Mouse (Mus musculus): Measurements from ENCODE around the gene Bcr. TPM values are rescaled to one million over a fixed set of nuclear protein-coding genes. Genes with fewer than 3 reads are reported as not detected.
"Not testable (repeated sequence)": the region's sequence is repeated elsewhere in the genome, so short reads cannot be mapped to it uniquely, and the experiment has no call there.

Bcr gene
- total RNA-seq (2022), result 10 to 100 TPM; 33.7 to 76.4 (median 56.5) TPM

DNA sequence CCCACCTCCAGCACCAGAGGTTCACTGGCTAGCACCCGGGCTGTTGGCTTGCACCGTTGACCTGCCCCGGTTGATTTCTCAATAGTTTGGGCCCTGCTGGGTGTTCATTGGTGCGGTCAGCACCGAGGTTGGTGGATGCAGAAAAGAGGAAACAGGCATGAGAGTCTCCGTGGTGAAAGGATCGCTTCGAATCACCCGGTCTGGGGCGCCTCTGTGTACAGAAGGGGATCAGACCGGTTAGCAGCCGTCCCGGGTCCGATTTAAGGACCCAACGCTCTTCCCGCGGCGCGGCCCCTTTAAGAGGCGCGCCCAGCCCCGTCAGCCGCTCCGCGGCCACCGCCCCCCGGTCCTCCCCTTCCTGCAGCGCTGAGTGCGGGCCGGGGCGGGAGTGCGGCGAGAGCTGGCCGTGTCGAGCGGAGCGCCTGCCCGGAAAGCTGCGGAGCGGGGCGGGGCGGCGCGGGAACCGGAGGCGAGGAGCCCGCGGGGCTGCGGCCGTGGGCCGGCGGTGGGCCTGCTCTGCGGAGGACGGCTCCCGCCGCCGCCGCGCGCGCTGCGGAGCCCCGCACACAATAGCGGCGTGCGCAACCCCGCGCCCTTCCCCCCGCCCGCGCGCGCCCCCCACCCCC lies at the start of gene Bcr:
TSS of gene Bcr (plus strand) at position 376 of the 626 bp plus-strand sequence.
- DNase-seq, result peak; percentile 70

GRCm38 (mm10) chr10:75010704-75011103 lies 49.7 kb upstream of the Bcr start:
- DNase-seq, result no peak

DNA sequence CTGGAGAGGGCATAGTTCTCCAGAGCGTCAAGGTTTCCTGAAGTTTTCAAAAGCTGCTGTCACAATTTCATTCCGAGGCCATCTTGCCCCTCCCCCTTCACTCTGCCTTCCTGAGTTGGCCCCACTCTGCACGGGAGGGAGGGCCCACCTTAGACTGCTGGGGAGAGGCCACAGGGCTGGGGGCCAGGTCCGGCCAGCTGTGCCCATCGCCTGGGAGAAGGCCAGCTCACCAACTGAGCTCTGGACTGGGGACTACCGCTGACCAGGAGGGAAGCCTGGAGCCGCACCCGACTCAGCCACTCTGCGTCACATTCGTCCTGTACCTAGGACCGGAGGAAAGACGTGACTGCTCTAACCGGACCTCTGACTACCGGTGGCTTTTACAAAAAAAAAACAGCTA lies 44.9 kb upstream of the Bcr start:
- DNase-seq, result no peak

- no peak for DNase-seq
These were observed 43.9 kb upstream of the Bcr start for GRCm38 (mm10) chr10:75016481-75016880.

- no peak for DNase-seq
These were observed 40.1 kb upstream of the Bcr start for GRCm38 (mm10) chr10:75020271-75020670.

GRCm38 (mm10) chr10:75021138-75021537 lies 39.3 kb upstream of the Bcr start:
- peak; percentile 50 for DNase-seq

- DNase-seq, result no peak
These were observed 33.9 kb upstream of the Bcr start for GRCm38 (mm10) chr10:75026491-75026890.

DNA sequence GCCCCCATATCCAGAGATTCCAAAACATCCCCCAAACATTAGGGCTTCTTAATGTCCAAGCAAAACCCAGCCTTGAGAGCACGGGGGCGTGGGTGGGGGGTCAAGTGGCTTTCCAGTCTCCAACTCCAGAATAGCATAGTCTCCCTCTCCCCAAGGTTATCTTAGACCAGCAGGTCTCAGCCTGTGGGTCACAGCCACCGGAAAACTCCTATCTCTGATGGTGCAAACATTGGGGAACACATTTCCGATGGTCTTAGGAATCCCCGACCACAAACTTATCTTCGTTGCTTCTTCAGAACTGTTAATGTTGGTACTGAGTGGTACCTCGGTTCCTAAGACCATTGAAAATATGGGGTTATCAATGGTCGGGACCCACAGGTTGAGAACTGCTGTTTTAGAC lies 31.6 kb upstream of the Bcr start:
- DNase-seq, result no peak

DNA sequence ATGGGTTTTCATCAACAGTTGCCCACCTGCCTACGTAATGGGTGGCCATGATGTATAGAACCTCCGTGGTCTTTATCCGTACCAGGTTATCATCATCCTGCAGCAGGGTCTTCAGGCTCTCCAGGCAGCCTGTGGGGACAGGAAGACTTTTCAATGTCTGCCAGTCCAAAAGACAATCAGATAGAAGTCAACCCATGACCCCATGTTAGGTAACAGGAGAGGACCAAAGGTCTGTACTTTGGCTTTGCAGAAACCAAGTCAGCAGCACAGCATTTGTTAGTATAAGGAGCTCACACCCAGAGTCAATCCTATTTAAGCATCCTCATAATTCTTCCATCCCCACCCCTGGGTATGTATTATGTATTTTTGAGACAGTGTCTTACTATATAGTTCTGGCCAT lies 30.7 kb upstream of the Bcr start:
- no peak for DNase-seq

DNA sequence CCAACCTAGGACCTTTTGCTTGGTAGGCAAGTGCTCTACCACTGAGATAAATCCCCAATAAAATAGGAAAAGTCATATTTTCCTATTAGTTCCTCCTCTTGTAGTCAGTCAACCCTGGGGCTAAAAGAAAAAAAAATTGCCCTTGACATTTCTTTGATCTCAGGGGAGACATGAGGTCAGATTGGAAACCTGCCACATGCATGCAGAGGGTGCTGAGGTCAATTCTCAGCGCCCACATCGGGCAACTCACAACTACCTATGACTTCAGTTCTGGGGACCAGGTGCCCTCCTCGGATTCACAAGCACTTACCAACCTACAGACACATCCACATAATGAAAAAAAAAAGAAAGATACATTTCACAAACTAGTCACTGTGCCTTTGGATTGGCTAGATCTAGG lies 30.2 kb upstream of the Bcr start:
- DNase-seq, result no peak

DNA sequence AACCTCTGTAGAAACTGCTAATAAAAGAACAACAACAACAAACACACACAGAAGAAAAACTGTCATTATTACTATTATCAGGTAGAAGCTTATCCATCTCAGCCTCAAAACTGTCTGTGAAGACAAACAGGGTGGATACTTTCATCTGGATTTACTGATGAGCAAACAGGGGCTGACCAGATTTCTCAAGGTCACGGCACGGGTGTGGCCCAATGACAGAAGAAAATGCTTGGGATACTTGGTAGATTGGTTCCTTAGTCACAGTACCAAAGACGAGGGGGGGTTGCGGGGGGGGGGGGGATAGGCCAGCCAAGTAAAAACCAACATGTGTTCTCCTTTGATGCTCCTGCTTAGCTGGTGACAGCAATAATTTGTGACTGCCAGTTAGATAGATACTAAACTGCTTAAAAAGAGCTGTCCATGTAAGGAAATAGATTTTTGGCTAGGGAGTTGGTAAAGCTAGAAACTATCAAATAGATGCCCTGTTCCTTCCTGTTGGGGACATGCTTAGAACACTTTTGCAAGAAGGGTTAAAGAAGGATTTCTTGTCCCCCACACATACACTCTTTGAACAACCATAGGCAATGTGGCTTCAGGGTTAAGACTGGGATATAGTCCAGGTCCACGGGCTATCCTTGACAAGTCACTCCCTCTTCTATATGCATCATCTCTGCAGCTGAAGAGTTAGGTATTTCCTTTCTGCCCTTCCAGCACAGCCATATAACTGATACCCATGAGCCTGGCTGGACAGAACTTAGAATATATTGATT lies 28.9 kb upstream of the Bcr start:
- no peak for DNase-seq

DNA sequence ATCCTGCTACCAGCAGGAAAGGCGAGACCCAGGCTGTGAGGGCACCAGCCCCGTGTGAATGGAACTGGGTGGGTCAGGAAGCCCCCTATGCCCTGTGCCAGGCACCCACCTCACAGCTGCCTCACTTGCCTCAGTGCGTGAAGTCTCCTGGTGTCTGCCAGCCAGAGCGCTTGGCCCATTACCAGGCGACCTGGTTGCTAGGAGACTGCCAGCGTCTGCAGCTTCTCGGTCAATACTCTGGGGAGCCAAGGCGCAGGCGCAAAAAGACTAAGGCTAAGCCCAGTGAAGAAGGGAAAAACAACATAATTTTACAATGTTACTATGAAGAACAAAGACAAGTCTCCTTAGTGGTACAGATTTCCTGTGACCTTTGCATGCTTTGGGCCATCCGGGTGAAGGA lies 28.0 kb upstream of the Bcr start, which contains the start of gene Rsph14:
TSS of gene Rsph14 (minus strand) at position 192 of the 400 bp plus-strand sequence.
- DNase-seq, result peak; percentile 91

DNA sequence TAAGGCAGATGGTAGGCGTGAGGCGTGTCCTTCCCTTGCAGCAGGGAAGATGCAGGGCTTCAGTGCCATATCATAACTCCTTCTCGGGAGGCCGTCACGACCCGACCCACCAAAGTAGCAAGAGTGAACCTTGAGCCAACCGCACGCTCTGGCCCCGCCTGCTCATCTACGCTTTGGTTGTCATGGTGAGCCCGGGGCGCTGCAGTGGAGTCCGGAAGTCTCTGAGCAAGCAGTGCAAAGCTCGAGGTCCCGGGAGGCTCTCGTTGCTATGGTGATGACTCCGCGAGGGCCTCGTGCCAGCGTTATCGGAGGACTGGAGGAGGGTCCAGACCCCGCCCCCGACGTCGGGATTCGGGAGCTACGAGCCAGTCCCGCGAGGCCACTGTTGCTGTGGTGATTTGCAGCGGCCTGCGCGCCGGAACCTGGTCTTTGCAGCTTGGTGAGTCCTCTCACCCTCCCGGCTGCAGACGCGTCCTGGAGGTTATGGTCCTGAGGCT lies 23.5 kb upstream of the Bcr start, which contains the start of gene Rab36:
TSS of gene Rab36 (plus strand) at position 176 of the 497 bp plus-strand sequence.
- DNase-seq, result peak; percentile 98

GRCm38 (mm10) chr10:75042060-75042459 lies 18.3 kb upstream of the Bcr start:
- DNase-seq, result not testable (repeated sequence)

- no peak for DNase-seq
These were observed 15.9 kb upstream of the Bcr start for GRCm38 (mm10) chr10:75044459-75044858.

- no peak for DNase-seq
These were observed 14.6 kb upstream of the Bcr start for GRCm38 (mm10) chr10:75045831-75046230.

DNA sequence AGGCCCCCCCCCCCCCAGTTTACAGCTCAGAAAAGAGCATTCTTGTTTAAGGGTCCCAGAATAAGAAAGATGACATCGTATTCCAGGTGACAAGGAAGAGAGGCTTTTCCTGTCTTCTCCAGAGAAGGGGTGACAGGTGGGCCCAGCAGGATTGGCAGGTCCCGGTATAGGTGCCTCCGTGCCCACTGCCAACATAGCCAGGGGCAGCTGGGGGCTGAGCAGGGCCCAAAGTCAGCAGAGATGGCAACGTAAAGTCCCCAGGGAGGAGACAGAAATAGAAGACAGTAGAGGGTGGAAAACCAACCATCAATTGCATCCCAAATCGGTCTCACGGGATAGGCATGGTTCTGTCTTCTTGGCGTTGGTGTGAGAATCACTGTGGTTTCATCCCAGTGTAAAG lies 11.7 kb upstream of the Bcr start:
- DNase-seq, result no peak

DNA sequence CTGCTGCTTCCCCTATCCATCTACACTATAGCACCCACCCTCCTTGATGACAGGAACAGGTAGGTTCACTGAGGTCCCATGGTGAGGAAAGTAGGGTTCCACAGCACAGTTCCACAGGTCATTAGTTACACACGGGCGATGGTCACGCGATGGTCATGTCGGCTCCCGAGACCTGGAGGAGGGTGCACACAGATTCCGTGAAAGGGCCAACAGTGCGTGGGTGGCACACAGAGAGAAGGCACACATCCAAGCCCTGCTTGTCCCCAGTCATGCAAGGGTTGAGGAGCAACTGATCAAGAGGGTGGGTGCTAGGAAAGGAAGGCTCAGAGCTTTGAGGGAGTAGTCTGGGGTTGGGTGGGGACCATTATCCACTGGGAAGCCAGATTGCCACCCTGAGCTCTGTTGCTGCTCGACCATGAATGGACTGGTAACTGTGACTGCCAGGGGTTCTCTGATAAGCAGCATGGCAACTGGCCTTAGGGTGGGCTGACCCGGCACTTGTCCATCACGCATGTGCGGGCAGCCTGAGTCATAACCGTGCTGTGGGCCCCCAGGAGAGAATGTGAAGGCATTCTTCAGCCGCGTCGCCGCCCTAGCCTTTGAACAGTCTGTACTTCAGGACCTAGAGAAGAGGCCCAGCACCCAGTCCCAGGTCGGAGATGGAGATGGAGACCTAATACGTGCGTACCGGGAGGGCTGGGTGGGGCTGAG lies 8.9 kb upstream of the Bcr start:
- no peak for DNase-seq

DNA sequence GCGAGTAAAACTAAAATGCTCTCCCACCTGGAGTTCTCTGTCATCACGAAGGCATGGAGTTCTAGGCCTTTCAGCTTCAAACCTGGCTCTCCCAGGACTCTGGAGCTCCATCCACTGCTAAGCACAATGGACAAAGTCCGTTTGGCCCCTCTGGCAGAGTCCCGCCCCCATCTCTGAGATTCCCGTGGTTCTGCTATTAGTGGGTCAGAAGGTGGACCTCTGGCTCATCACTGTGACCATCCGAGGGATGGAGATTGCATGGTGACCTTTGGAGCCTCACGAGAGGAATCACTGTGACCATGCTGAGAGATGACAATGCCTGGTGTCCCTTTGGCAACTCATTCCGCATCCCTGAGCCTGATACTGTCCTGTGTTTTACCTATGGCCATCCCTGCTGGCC lies 7.5 kb upstream of the Bcr start:
- no peak for DNase-seq

DNA sequence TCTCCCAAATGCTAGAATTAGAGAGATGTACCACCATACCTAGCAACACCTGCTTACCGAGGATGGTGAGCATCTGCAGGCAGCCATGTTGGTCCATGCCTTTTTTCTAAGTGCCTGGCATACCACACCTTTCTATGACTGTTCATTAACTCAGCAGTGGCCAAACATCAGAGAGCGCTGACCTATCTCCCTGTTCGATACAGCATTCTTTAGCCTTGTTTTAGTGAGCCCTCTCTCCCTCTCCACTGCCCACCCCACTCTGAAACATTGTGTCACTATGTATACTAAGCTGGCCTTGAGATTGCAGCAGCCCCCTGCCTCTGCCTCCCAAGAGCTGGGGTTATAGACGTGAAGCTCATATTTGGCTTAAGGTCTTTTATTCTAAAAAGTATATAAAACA lies 6.7 kb upstream of the Bcr start:
- DNase-seq, result no peak

GRCm38 (mm10) chr10:75054125-75054524 lies 6.3 kb upstream of the Bcr start:
- peak; percentile 65 for DNase-seq

DNA sequence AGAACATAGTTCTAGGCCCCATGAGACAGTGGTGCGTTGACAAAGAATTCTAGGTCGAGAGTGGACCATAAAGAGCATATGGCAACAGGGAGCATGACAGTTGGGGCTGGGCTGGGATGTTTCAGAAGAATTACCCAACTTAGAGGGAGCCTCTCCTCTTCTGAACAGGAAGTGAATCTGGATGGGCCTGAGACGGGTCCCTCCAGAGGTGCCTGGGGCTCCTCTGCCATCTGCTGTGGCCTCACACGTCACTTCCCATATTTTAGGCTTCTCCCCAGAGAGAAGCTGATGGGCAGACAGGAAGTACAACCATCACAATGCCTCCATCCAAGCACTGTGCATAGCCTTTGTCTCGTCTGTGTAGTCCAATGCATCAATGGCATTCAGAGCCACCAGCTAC lies 4.7 kb upstream of the Bcr start:
- DNase-seq, result no peak

DNA sequence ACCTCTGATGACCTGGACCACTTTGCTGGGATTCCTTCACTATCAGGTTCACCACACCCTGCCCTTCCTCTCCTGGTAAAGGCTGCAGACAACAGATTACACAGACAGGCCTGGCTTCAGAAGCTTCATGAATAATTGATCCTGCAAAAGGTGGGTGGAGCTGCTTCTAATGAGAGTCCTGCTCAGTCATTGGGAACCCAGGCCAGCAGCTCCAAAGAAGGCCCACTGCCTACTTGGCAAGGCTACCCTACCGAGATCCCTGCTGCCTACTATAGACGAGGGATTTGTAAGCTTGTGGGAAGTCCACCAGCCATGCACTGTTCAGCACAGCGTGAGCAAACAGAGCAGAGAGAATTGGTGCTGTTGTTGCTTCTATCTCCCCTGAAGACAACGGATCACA lies 4.1 kb upstream of the Bcr start:
- no peak for DNase-seq
